Mouse (Mus musculus) kidney, adult 2 months (tissue): ENCODE data around the gene Doc2g.

ENCODE experiments used
- CTCF ChIP-seq: fragments of 200-500 bp; conservative IDR thresholded peaks from 2 replicates; pipeline ENCODE4 v1.5.1; 2011; ENCODE audit warnings: low read depth, mild to moderate bottlenecking, control low read depth, low read length, moderate library complexity, mixed read lengths; ENCODE audit not compliant: insufficient read depth, insufficient read length
- POLR2A ChIP-seq: fragments of 200-500 bp; IDR thresholded peaks from one replicate; pipeline ENCODE4 v1.6.1; 2011; ENCODE audit warnings: low read depth, low read length, control low read depth

DNA sequence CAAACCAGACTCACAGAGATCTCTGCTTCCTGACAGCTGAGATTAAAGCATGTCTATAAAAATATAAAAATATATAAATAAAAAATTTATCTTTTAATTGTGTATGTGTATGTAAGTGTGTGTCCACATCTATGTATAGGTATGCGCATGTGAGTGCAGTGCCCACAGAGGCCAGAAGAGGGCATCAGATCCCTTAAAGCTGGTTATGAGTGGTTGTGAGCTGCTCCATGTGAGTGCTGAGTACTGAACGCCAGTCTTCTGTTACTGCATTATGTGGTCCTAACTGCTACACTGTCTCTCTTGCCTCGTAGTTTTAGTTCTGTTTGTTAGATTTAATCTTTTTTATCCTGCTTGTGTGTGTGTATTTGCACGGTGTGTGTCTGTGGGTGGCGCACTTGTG is 47.9 kb downstream of the Doc2g start:
- 0 out of 2 replicates have a peak, but pooled peaks have one; percentile 9 for TF ChIP-seq CTCF
- TF ChIP-seq POLR2A: no peak
